Mouse (Mus musculus): ENCODE data around the gene Psen1. TPM values are rescaled to one million over a fixed set of nuclear protein-coding genes. Genes with fewer than 3 reads are reported as not detected.

The Psen1 gene
- total RNA-seq (2022), result 10 to 100 TPM; 71.4 to 81.3 (median 73.0) TPM

GRCm38 (mm10) chr12:83687934-83688315 is at the start of gene Psen1:
TSS of gene Psen1 (plus strand) at chr12:83688152.
- DNase-seq, result peak; percentile 91

- DNase-seq, result no peak
These were observed 46.7 kb upstream of the Psen1 start for GRCm38 (mm10) chr12:83641233-83641632.

- DNase-seq, result no peak
These were observed 44.8 kb upstream of the Psen1 start for GRCm38 (mm10) chr12:83643116-83643515.

GRCm38 (mm10) chr12:83650346-83650745 is 37.6 kb upstream of the Psen1 start:
- DNase-seq, result no peak

DNA sequence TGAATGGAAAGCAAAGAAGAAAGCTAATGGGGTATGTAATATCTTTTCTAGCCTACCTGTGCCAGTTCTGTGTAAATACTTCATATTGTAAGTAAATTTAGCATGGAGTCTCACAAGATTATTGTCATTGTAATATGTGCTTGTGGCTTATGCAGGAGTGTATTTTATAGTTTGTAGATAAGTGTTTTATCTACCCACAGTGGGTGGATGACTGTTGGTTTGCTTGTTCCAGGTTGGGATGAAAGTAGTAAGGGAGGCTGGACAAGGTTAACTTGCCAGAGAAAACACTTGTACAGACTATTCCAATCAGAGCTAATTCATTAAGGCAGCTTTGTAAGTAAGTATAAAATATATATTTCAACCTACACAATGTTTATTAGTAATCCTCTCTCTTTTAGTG is 36.5 kb upstream of the Psen1 start:
- no peak for DNase-seq

GRCm38 (mm10) chr12:83685466-83685865 is 2.5 kb upstream of the Psen1 start:
- DNase-seq, result no peak

DNA sequence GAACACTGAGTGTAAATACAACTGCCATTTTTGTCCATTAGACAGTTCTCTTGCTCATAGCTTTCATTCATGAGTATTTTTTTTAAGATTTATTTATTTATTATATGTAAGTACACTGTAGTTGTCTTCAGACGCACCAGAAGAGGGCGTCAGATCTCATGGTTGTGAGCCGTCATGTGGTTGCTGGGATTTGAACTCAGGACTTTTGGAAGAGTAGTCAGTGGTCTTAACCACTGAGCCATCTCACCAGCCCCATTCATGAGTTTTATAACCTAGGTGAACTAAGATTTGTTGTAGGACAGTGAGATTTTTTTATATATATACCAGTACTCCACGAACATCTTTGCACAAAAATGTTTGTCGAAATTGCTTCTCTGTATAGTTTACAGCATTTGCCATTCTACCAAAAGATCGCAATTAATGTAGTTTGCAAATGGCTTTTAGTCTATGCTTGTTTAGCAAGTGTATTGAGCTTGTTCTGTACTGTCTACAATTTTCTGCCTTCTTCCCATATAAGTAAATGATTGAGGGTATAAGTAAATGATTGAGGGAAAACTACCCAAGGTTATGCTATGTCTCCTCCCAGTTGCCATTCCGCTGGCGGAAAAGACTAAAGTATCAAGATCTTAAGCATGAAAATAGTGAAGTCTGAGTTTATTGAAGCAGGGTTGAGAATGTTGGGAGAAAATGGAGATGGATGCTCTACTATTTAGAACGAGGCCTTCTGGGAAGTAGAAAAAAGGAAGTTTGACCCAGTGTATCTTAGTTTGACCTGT is 1.2 kb upstream of the Psen1 start:
- DNase-seq, result no peak

GRCm38 (mm10) chr12:83688316-83689086 is 549 bp downstream of the Psen1 start:
- no peak for DNase-seq

GRCm38 (mm10) chr12:83689087-83689432 is 1.1 kb downstream of the Psen1 start:
- no peak for DNase-seq

- no peak for DNase-seq
These were observed 6.1 kb downstream of the Psen1 start for GRCm38 (mm10) chr12:83694011-83694410.

DNA sequence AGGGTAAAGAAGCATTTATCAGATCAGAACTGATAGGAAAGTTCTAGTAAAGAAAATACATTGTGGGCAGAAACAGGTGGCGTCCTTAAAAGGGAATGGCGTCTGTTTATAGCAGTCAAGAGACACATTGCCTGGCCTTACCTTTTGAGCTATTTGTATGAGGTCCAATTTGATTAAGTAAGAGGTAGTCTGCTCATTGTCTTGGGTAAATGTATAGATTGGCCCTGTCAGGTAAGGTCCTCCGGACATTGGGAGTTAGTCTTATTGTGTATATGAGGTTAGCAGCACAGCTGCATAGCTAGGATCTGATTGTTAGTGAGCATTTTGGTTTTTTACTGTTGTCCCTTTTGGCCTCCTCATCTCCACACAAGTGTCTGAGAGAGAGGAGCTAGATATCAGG is 6.7 kb downstream of the Psen1 start:
- no peak for DNase-seq

GRCm38 (mm10) chr12:83698637-83699036 is 10.7 kb downstream of the Psen1 start:
- no peak for DNase-seq

DNA sequence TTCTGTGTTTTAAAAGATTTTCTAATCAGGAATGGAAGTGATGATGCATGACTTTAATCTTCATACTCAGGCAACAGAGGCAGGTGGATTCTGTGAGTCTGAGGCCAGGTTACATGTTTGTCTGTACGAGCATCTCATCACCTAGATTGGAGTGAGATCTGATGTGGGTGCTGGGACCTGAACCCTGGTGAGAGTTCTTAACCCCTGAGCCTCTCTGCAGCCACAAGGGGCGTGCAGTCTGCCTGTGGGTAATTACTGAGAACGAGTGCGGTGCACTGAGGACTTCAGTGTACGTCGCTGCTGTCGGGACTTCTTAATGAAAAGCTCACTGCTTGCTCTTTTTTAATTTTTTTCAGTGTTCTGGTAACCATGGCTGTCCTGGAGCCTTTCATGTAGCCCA is 13.7 kb downstream of the Psen1 start:
- no peak for DNase-seq

DNA sequence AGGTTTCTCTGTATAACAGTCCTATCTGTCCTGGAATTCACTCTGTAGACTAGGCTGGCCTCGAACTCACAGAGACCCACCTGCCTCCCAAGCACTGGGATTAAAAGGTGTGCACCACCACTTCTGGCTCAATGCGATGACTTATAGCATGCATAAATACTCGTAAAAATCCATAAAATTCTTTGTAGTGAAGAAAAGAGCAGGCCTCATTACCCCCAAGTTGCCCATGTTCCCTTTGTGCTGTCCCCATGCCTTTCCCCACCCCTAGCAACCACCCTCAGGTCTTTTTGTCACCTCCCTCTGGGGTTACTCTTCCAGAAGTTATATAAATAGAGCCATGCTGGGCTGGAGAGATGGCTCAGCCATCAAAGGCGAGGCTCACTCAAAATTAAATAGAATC is 14.8 kb downstream of the Psen1 start:
- DNase-seq, result no peak

DNA sequence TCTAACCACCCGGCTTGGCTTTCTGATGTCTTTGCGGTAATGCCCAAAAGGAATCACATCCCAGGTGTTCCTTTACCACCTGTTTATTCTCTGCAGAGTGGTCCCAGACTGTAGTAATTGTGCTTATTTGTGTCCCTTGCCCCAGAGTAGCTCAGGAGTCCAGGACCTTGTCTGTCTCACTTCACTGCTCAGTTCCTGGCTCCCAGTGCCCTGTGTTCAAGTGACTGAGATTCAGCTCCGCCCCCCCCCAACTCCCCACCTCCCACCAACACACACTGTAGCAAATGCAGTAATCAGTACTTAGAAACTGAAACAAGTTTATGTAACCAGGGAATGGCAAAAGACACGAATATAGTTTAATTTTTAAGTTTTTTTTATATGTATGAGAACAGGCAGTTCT is 19.0 kb downstream of the Psen1 start:
- no peak for DNase-seq

- no peak for DNase-seq
These were observed 20.5 kb downstream of the Psen1 start for GRCm38 (mm10) chr12:83708160-83709092.

DNA sequence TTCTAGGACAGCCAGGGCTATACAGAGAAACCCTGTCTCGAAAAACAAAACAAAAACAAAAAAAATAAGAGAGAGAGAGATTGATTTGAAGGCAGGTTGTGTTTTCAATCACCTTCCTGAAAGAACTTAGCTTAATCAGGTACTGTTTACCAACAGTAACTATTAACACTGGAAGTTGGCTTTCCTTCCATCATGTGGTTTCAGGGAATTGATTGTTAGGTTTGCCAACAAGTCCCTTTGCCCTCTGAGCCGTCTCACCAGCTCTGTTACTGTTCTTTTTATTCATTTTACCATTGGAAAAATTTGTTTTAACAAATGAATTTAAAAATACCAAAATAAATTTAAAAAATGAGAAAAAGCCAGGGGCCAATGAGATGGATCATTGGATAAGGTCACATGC is 22.0 kb downstream of the Psen1 start:
- DNase-seq, result no peak

GRCm38 (mm10) chr12:83713749-83714148 is 25.8 kb downstream of the Psen1 start:
- DNase-seq, result no peak

- DNase-seq, result peak; percentile 72
These were observed 28.6 kb downstream of the Psen1 start for GRCm38 (mm10) chr12:83716416-83717184.

GRCm38 (mm10) chr12:83719431-83719830 is 31.5 kb downstream of the Psen1 start:
- no peak for DNase-seq

GRCm38 (mm10) chr12:83721281-83721680 is 33.3 kb downstream of the Psen1 start:
- no peak for DNase-seq

DNA sequence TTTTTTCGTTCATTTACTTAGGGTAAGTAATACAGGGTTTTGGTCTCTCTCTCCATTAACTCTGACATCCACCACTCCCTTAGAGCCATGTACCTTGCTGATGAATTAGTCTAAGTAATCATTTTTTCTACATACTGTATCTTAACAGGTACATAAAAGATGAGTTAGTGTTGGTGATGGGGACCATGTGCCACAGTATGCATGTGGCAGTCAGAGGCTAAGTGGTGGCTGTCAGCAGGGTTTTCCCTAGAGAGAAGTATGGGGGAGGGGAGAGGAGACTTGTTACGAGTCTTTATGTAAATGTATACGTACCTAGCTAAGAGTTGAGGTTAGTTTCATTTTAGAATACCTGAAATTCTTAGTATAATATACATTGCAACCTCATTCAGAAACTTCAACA is 35.1 kb downstream of the Psen1 start:
- DNase-seq, result no peak

Measured in adrenal gland, adult 8-10 months (tissue).